Mouse (Mus musculus) brain, adult 2 months (tissue): ENCODE measurements around the gene Pdf.
"Not testable (repeated sequence)": the region's sequence is repeated elsewhere in the genome, so short reads cannot be mapped to it uniquely, and the experiment has no call there.

Source experiments
- DNase-seq: peaks from one replicate; pipeline ENCODE4 v3.0.0; 2011; ENCODE audit warnings: low read depth, low spot score

The Pdf gene

DNA sequence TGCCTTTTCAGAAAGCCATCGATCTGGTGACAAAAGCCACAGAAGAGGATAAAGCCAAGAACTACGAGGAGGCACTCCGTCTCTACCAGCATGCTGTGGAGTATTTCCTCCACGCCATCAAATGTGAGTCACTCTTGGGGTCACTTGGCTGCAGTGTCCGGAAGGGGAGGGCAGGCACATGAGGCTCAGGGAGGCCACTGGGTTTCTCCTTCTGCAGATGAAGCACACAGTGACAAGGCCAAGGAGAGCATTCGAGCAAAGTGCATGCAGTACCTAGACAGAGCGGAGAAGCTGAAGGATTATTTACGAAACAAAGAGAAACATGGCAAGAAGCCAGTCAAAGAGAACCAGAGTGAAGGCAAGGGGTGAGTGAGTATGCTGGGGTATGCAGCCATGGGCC is 11.8 kb downstream of the Pdf start:
- no peak for DNase-seq

DNA sequence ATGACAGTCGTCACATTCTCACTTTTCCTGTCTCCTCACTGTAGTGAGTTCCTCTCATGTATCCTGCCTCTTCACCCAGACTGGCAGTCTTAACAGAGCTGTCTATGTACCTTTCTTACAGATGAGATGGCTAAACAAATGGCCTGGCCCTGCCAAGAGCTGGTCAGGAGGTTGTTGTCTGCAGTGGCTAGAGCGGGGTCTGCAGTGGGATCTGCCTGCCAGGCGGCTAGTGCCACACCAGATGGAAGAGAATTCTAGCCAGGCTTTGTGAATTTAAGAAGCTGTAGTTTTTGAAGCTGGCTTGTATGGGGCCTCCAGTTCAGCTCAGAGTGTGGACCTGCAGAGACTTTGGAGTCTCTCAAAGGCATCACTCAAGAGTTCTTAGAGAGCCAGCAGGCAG is 12.8 kb downstream of the Pdf start:
- DNase-seq, result no peak

DNA sequence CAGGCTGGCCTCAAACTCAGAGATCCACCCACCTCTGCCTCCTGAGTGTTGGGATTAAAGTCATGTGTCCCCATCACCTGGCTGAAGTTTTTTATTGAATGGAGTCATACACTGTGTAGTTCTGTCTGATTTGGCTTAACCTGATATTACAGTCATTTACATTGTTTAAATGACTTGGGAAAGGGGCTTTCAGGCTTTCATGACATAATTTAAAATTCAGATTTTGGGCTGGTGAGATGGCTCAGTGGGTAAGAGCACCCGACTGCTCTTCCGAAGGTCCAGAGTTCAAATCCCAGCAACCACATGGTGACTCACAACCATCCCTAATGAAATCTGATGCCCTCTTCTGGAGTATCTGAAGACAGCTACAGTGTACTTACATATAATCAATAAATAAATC is 14.8 kb downstream of the Pdf start:
- not testable (repeated sequence) for DNase-seq

GRCm38 (mm10) chr8:107031577-107032090 is 16.8 kb downstream of the Pdf start:
- DNase-seq, result peak; percentile 18

DNA sequence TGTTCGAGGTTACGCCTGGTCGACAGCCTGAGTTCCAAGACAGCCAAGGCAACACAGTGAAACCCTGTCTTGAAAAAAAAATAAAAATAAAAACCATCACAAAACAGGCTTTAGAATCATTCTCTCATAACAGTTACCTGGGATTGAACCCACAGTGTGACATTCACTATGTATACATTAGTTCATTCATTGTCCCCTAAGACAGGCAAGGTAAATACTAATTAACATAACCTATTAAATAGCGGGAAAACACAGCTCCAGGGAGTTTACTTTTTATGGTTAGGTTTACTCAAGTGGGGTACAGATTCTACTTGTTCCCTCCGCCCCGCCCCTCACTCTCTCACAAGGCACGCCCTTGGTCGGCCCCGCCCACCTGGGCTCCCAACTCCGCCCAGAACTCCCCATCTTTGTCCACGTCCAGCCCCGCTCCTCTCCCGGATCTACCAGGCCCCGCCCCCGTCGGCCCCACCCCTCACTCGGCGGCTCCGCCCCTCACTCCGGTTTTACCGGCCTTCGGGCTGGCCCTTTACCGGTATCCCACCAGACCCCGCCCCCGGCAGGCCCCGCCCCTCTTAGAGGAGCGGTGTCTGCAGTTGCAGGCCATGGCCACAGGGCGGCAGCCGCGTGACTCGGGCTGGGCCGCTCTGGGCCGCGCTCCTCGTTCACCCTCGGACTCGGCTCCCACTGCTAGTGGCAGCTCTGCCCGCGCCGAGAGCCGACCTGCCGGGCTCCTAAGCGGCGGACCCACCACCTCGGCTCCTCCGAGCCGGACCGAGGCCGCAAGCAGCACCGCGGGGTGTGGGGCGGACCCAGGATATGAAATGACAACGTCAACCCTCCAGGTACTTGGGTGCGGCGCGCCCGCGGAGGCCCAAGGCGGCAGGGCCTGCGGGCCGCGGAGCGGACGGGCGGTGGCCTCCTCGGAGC is 17.5 kb downstream of the Pdf start, which contains the start of gene Vps4a:
TSS of gene Vps4a (plus strand) at position 573 of the 927 bp plus-strand sequence.
- peak; percentile 95 for DNase-seq

GRCm38 (mm10) chr8:107030058-107030457 is 18.4 kb downstream of the Pdf start:
- no peak for DNase-seq

- DNase-seq, result no peak
Observed at GRCm38 (mm10) chr8:107029310-107029709, 19.1 kb downstream of the Pdf start.

DNA sequence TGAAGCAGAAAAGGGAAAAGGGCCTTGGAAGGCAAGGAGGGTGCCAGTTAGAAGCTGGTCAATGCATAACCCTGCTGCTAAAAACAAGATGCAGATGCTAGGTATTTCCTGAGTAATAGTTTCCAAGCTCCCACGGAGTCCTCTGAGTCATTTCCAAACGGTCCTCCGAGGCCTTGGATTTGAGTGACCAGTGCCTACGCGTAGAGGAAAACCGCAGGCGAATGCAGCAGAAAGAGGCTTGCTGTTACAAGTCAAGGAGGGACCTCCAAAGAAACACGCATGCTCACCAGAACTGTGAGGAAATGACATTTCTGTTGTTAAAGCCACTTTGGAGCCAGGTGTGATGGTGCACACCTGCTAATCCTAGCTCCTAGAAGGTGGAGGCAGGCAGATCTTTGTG is 24.9 kb downstream of the Pdf start:
- DNase-seq, result no peak

GRCm38 (mm10) chr8:107014915-107015314 is 33.5 kb downstream of the Pdf start:
- DNase-seq, result no peak

- no peak for DNase-seq
Observed at GRCm38 (mm10) chr8:107012666-107013065, 35.7 kb downstream of the Pdf start.

- DNase-seq, result peak; percentile 65
Observed at GRCm38 (mm10) chr8:107007795-107008194, 40.6 kb downstream of the Pdf start.

GRCm38 (mm10) chr8:107002532-107002931 is 45.9 kb downstream of the Pdf start:
- DNase-seq, result peak; percentile 91

- DNase-seq, result peak; percentile 27
Observed at GRCm38 (mm10) chr8:106999068-106999467, 49.3 kb downstream of the Pdf start.

- DNase-seq, result no peak
Observed at GRCm38 (mm10) chr8:106997416-106997815, 51.0 kb downstream of the Pdf start.

GRCm38 (mm10) chr8:106996339-106996738 is 52.1 kb downstream of the Pdf start:
- DNase-seq, result not testable (repeated sequence)
